Mouse (Mus musculus) CH12F3 (cell line): ENCODE data around the gene Gfi1b.

Experiments
- in situ Hi-C: fragments of 300-500 bp; cut with MboI; formaldehyde crosslinking; loops from 2 replicates; pipeline ENCODE4 v1.14.3; 2020; ENCODE audit warnings: low sequenced_read_pairs

Gene Gfi1b

GRCm38 (mm10) chr2:28621664-28622171 lies at the start of gene Gfi1b:
Gfi1b (minus strand) TSS chr2:28621982.
- in situ Hi-C loops, result no loop called here

GRCm38 (mm10) chr2:28671438-28671837 lies 49.7 kb upstream of the Gfi1b start:
- in situ Hi-C loops, result no loop called here

DNA sequence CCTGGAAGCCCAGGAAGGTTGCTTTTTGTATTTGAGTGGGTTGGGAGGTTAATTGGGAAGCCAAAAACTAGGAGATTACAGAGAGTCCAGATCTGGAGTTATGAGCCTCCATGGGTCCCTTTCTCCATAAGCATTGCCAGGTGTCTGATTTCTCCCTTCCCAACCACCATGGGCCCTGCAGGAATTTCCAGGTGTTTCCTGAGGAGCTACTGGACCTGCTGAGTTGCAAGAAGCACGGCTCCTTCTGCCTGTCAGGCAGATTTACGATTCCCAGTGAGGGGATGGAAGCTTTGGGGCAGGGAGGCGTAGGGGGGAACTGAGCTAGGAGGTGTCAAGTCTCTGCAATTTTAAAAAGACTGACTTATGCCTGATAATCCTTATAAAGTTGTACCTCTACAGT lies 44.0 kb upstream of the Gfi1b start:
- in situ Hi-C loops, result no loop called here

DNA sequence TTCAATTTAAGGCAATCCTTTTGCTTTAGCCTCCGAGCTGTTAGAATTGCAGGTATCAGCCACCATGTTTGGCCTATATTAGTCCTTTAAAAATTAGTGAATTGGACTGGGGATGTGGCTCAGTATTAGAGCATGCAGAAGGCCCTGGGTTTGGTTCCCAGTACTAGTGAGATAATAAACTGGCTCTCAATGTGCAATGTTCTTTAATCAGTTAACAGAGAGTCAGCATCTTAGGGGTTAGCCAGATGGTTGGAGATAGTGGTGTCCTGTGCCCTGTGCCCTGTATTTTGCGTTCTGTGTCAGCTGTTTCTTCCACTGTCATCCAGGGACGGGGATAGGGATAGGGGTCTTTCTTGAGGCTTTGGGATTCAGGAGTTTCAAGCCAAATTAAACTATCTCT lies 41.1 kb upstream of the Gfi1b start:
- in situ Hi-C loops, result no loop called here

DNA sequence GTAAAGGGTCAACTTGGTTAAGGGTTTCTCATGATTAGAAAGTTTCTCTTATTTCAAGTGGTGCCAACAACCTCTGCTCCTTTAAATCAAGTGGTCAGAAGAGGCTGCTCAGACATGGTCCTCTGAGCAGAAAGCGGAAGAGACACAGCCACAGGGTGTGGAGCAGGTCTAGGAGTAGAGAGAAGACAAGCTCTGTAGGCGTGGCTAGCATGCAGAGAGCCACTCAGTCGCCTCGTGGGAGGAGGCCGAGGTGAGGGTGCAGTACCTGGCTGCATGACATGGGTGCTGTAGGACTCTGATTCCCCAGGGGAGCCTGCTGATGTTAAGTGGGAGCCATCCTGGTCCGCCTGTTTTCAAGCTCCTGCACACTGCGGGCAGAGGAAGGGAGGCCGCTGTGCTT lies 34.4 kb upstream of the Gfi1b start:
- in situ Hi-C loops, result no loop called here

DNA sequence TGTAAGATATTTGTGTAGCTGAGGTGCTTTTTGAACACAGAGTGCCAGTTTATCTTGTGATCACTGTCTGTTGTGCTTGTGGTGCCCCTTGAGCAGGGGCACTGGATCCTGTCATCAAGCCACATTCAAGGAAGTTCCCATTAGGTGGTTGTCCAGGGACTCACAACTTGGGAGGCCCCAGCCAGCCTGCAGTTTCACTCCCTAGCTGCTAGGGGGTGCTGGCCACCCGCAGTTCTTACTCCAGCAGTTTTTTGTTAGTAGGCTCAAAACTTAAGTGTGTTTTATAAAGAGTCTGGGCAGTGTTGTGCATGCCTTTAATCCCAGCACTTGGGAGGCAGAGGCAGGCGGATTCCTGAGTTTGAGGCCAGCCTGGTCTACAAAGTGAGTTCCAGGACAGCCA lies 32.5 kb upstream of the Gfi1b start:
- in situ Hi-C loops, result no loop called here

- in situ Hi-C loops, result no loop called here
Measured at GRCm38 (mm10) chr2:28653351-28653750, 31.6 kb upstream of the Gfi1b start.

DNA sequence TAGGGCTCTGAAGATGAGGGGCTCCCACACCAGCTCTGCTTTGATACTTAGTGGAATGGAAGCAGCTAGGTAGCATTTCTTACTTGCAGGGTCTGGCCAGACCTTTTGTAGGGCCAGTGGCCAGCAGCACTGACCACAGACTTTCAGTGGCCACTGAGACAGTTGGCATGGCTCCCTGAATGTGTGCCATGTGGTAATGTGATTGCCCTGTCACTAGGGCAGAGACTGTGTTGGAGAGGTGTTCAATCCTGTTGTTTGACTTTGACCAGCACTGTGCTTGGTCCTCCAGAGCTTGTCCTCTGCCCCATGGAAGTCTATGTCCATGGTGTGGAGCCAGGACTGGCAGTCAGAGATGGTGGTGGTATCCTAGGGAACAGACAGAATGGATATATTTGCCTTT lies 28.7 kb upstream of the Gfi1b start:
- in situ Hi-C loops, result no loop called here

GRCm38 (mm10) chr2:28643081-28643480 lies 21.3 kb upstream of the Gfi1b start:
- in situ Hi-C loops, result no loop called here

DNA sequence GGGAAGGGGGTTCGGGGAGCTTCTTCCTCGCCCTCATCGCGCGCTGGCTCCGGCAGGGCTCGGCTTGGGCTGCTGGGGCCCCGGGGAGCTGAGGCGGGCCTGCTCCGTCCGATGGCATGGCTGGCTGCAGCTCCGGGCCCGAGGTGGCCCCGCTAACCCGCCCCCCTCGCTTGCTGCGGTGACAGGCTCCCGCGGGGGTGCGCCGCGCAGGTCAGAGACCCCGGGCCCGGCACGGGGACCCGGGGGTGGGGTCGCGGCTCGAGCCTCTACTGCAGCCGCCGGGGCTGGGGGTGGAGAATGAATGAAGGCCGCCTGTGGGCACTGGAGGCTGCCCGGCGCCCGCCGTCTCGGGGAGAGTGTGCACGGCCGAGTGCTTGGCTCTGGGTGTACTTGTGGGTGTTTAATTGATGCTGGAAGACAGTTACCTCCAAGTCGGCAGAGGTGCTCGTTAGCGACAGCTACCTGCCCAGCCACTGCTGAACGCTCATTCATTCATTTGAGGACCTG lies 19.7 kb upstream of the Gfi1b start:
- in situ Hi-C loops, result no loop called here

DNA sequence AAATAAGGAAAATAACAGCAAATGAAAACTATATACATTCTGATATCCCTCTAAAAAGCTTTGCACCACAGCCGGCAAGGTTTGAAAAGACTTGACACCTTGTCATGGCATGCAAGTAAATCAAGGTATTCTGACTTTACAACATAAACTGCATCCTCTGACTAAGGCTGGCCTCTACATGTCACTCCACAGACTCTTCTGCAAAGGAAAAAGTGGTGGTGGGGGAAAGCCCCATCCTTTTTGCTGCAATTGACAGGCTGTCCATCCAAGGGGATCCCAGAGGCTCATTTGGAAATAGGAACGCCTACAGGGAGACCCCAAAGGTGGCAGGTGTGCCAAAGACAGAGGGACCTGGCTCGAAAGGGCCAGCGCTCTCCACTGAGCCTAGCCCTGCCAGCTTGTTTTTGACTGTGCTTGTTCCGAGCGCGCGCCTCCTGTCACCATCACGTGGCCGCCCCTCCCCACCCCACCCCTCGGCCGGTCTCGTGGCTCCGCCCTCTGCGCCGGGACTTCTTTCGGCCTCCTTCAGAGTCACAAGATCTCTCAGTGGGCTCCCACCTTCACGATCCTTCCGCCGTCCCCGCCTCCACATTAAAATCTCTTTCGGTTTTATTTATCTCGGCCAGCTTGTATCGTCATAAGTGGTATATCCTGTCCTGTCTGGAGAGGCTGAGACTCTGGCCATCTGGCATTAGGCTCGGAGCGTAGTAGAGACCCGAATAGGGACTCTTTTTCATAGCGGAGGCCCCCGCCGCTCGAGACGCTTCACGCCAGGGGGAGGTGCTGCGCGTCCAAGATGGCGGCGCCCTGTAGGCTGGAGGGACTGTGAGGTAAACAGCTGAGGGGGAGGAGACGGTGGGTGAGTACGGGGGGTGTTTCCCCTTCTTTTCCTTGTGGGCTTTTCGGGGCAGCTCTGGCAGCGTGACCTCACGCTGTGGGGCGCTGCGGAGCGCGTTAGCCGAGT lies 19.0 kb upstream of the Gfi1b start, which contains the start of gene Tsc1:
TSS of gene Tsc1 (plus strand) at position 768 of the 964 bp plus-strand sequence.
- in situ Hi-C loops, result no loop called here

DNA sequence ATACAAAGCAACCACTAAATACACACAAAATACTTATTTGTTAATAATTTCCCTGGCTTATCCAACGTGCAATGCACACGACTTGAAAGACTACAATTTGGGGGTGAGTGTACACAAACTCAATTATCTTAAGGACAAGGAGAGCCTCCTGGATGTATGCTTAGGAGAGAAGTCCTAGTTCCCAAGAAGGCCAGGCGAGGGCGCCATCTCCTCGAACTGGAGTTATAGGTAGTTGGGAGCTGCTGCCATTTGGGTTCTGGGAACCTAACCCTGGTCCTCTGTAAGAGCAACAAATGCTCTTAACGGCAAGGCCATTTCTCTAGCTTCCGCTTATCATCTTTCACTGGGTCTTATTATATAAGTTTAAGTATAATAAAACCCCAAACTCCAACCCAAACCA lies 18.0 kb upstream of the Gfi1b start:
- in situ Hi-C loops, result no loop called here

GRCm38 (mm10) chr2:28638886-28639285 lies 17.1 kb upstream of the Gfi1b start:
- in situ Hi-C loops, result no loop called here

DNA sequence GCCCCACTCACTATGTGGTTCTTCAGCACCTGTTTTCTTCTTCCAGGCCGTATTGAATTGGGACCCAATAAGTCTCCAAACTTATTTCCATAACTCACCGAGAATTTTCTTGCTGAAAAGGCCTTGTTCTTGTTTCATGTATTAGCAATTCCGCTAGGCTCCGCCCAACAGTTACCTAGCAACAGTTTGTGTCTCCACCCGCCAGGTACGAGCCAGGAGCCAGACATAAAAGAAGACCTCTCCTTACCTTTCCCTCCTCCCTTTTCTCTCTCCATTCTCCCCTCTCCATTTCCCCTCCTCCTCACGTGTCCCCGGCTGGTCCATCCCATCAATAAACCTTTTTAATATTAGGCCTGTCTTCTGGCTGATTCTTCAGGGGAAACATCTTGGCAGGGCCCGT lies 16.6 kb upstream of the Gfi1b start:
- in situ Hi-C loops, result no loop called here

GRCm38 (mm10) chr2:28637106-28637845 lies 15.5 kb upstream of the Gfi1b start:
- in situ Hi-C loops, result no loop called here

DNA sequence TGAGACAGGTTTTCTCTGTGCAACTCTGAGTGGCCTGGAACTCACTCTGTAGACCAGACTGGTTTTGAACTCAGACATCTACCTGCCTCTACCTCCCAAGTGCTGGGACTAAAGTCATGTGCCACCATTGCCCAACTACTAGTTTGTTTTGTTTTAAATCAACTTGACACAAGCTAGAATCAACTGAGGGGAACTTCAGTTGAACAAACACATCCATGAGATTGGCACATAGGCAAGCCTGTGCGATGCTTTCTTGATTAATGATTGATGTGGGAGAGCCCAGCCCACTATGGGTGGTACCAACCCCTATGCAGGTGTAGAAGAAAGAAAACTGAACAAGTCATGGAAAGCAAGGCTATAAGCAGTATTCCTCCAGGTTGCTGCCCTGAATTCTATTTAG lies 13.4 kb upstream of the Gfi1b start:
- in situ Hi-C loops, result no loop called here

DNA sequence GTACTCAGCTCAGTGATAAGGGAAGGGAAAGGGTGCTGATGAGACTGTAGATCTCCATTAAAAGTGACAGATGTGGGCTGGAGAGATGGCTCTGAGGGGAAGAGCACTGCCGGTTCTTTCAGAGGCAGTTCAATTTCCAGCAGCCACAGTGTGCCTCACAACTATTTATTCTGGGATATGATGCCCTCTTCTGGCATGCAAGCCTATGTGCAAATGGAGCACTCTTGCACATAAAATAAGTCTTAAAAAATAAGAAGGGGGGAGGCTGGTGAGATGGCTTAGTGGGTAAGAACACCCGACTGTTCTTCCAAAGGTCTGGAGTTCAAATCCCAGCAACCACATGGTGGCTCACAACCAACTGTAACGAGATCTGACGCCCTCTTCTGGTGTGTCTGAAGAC lies 11.4 kb upstream of the Gfi1b start:
- in situ Hi-C loops, result no loop called here

DNA sequence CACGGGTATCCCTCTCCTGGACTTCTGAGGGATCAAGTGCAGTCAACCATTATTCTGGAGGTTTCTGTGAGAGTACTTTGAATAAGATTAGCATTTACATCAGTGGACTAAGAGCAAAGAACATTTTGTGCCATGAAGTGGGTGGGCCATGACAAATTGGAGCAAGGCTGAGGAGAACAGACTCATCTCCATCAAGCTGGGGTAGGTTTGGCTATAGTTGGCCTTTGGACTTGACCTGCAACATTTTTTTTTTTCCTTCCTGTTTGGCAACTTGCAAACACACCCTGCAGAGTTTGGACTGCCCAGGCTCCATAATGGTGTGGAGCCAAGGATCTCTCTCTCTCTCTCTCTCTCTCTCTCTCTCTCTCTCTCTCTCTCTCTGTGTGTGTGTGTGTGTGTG lies 10.8 kb upstream of the Gfi1b start:
- in situ Hi-C loops, result no loop called here

DNA sequence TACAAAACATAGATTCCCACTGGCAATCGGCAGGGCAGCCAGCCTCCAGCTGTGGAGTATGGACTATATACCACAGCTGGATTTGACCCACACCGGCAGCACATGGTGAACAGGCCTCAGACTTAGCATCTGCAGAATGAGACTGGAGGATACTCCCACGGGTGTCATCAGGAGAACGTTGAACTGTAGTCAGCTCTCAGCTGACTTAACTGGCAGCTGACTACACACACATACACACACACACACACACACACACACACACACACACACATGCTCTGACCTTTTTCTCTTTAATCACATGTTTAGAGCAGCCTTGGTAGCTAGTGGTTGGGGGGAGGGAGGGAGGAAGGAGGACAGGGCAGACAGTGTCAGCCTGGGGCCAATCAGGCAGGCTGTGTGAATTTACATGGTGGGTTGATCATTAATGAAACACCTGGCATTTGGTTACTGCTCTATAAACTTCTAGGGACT lies 8.2 kb upstream of the Gfi1b start:
- in situ Hi-C loops, result no loop called here

DNA sequence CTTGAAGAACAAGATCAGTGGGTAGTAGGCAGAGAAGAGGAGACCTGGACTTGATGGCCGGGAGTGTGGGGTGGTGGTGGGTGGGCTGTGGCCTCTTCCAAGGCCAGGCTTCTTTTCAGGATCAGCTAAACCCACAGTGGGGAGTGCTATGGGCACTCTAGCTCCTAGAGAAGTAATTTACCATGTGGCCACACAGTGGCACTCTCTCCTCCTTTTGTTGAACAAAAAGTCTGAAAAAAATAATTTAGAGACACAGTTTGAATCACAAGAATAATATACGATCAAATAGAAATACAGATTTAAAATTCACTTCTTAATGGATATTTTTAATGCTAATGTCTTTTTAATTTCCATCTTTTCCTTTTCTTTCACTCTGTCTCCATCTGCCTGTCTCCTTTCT lies 6.3 kb upstream of the Gfi1b start:
- in situ Hi-C loops, result no loop called here

- in situ Hi-C loops, result no loop called here
Measured at GRCm38 (mm10) chr2:28626038-28626437, 4.3 kb upstream of the Gfi1b start.
